Mouse (Mus musculus) forebrain, embryonic 10.5 days (tissue): ENCODE results near the gene Slc25a28. TPM values are rescaled to one million over a fixed set of nuclear protein-coding genes. Genes with fewer than 3 reads are reported as not detected.
A peak's percentile ranks its signal among the peaks of the same experiment; 100 is the strongest.

Experiments used
- DNase-seq: peaks from one replicate; pipeline ENCODE4 v3.0.0-alpha.2; 2017; ENCODE audit warnings: low spot score; ENCODE audit errors: extremely low spot score
- H3K27ac ChIP-seq: fragments of 300-500 bp; sonication (generic); 2 replicates; pipeline ENCODE4 v1.5.1; 2016; ENCODE audit warnings: mild to moderate bottlenecking
- H3K27me3 ChIP-seq: fragments of 300-500 bp; sonication (generic); 2 replicates; pipeline ENCODE4 v1.6.1; 2016; ENCODE audit warnings: mild to moderate bottlenecking; ENCODE audit not compliant: poor library complexity, severe bottlenecking
- H3K36me3 ChIP-seq: fragments of 300-500 bp; sonication (generic); replicated peaks from 2 replicates; pipeline ENCODE4 v1.6.1; 2016; ENCODE audit warnings: mild to moderate bottlenecking, moderate library complexity
- H3K4me1 ChIP-seq: fragments of 300-500 bp; sonication (generic); 2 replicates; pipeline ENCODE4 v1.6.1; 2016
- H3K4me3 ChIP-seq: fragments of 300-500 bp; sonication (generic); 2 replicates; pipeline ENCODE4 v1.5.1; 2016; ENCODE audit warnings: mild to moderate bottlenecking, moderate library complexity
- H3K9me3 ChIP-seq: fragments of 300-500 bp; sonication (generic); 2 replicates; pipeline ENCODE4 v1.6.1; 2016; ENCODE audit warnings: mild to moderate bottlenecking, moderate library complexity
- whole genome bisulfite sequencing: fragments of 180-500 bp; shearing (Covaris S2); methylation state at CpG from one replicate; pipeline ENCODE4 v1.1.7; 2016; 5-methylcytosine and 5-hydroxymethylcytosine counted together
- microRNA-seq: library from miRNA; unstranded; fragments of <30 nt; microRNA quantifications from one replicate; pipeline ENCODE4, GENCODE M21; 2017
- polyA plus RNA-seq: library from polyadenylated mRNA; unstranded; fragments of >200 nt; fragmentation: Nextera tagmentation; extraction: Ambion mirVana; gene quantifications from 2 replicates; pipeline ENCODE4 v1.2.1, GENCODE M21; 2016

The Slc25a28 gene
- polyA plus RNA-seq, 1 experiment from 2014 or later: 12.4 TPM

DNA sequence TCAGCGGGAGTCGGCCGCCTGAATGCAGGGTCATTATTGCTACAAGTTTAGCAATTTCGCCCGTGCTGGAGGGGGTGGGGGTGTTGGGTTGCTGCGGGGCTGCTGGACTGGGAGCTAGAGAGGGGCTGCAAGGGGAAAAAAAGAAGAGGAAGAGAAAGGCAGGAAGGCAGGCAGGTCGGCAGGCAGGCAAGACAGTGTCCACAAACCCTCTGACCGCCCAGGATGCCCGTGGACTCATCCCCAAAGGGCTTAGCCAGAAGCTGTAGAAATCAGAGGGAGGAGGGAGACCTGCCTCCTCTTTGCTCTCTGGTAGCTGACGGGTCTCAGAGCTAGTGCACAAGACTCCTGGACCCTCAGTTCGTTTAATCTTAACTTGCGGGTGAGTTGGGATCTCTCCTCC is 57.8 kb downstream of the Slc25a28 start:
- peaks cover 83% of the 10 kb centered on the region for H3K4me1 ChIP-seq
- H3K27ac ChIP-seq: peak overlapping the region; percentile 85
- under 1% methylated on average over 12 of the region's 12 CpGs for WGBS
- no peaks in the 10 kb centered on the region for H3K9me3 ChIP-seq
- peaks cover 100% of the 10 kb centered on the region for H3K27me3 ChIP-seq
- DNase-seq: no peak
- H3K36me3 ChIP-seq: no peaks in the 10 kb centered on the region
- peak overlapping the region; percentile 53 for H3K4me3 ChIP-seq

DNA sequence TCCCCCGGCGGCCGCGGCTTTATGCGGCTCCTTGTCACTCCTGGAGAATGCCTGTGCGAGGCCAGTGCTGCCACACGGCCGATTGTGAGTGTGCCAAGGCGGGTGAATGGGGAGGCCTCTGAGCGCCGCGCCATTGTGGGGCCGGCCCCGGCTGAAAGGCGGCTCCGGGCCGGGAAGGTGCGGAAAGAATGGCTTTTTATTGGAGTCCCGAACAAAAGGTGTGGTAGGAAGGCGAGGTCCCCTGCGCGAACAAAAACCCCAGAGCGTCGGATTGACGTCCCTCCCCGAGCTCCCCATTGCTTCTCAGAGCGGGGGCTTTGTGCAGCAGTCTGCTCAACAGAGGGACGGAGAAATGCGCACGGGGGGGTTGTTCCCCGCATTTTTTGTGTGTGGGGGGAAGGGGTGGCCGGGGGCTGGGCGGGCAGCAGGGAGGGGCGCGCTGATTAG is 58.2 kb downstream of the Slc25a28 start:
- under 1% methylated on average over 35 of the region's 35 CpGs for WGBS
- peak; percentile 86 for DNase-seq
- Histone ChIP-seq H3K4me1 (peaks cover 87% of the 10 kb centered on the region), H3K9me3 (no peaks in the 10 kb centered on the region), H3K4me3 (peak overlapping the region; percentile 53), H3K36me3 (no peaks in the 10 kb centered on the region), H3K27me3 (peaks cover 100% of the 10 kb centered on the region), H3K27ac (peak overlapping the region; percentile 85)

DNA sequence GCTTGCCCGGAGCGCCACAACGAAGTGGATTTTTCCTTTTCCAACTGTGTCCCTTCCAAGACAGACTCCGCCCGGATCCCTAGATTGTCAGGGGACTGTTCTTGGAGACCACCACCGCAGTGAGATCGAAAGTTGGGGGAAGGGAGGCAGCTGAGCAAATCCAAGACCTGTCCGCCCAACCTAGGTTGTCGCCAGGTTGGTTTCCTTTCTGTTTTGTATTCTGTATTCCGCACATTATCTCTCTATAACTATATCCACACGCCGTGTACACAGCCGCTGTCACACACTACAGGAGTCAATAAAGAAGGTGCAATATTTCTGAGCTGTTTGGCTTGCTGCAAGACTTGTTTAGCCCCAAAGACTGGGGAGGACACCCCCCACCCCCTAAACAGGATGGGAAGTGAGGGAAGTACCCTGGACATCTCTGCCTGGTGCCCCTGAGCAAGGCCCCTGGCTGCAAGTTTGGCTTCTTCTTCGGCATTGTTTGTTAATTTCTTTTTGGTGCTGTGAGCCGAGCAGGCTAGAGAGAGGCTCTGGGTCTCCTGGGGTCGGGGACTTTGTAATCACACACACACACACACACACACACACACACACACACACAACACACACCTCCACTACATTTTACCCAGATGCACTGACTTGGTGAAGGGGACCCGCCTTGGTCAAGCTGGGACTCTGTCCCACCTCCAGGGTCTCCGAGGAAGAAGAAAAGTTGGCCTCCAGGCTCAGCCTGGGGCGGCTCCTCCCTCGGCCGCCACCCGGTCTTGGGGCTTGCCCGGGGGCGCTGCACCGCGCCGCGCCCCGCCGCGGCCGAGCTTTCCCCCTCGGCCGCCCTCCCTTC is 58.9 kb downstream of the Slc25a28 start:
- H3K9me3 ChIP-seq: no peaks in the 10 kb centered on the region
- WGBS: under 1% methylated on average over 34 of the region's 34 CpGs
- H3K4me3 ChIP-seq: peak overlapping the region; percentile 53
- H3K4me1 ChIP-seq: peaks cover 94% of the 10 kb centered on the region
- peak overlapping the region; percentile 85 for H3K27ac ChIP-seq
- H3K27me3 ChIP-seq: peaks cover 100% of the 10 kb centered on the region
- DNase-seq: peak; percentile 58
- no peaks in the 10 kb centered on the region for H3K36me3 ChIP-seq

DNA sequence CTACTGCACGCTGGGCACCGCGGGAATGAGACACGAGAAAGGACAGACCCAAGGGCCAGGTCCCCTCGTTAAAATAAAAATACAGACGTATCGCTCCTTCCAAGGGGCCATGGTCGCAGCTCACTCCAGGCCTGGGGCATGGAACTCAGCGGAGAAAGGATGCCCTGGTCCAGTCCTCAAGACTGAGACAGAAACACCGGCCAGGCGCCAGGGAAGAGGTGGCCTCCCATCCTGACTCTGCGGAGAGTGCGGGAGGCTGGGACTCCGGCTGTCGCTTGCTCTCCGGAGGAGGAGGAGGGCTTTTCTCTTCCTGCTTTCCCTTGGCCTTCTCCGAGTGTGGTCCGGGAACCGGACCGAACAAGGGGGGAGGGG is 59.6 kb downstream of the Slc25a28 start:
- peaks cover 100% of the 10 kb centered on the region for H3K27me3 ChIP-seq
- under 1% methylated on average over 20 of the region's 20 CpGs for WGBS
- H3K4me1 ChIP-seq: peaks cover 97% of the 10 kb centered on the region
- H3K4me3 ChIP-seq: peak overlapping the region; percentile 53
- H3K36me3 ChIP-seq: no peaks in the 10 kb centered on the region
- no peak for DNase-seq
- peak overlapping the region; percentile 85 for H3K27ac ChIP-seq
- no peaks in the 10 kb centered on the region for H3K9me3 ChIP-seq

DNA sequence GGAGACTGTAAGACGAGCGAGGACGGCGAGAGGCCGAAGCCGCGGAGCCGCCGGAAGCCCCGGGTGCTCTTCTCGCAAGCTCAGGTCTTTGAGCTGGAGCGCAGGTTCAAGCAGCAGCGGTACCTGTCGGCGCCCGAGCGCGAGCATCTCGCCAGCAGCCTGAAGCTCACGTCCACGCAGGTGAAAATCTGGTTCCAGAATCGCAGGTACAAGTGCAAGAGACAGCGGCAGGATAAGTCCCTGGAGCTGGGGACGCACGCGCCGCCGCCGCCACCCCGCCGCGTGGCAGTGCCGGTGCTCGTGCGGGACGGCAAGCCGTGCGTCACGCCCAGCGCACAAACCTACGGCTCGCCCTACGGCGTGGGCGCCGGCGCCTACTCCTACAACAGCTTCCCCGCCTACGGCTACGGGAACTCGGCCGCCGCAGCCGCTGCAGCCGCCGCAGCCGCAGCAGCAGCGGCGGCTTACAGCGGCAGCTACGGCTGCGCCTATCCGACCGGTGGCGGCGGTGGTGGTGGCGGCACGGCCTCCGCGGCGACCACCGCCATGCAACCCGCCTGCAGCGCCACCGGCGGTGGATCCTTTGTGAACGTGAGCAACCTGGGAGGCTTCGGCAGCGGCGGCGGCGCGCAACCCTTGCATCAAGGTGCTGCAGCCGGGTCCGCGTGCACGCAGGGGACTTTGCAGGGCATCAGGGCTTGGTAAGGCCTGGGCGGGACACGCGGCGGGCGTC is 60.2 kb downstream of the Slc25a28 start:
- under 1% methylated on average over 92 of the region's 92 CpGs for WGBS
- Histone ChIP-seq H3K9me3 (no peaks in the 10 kb centered on the region), H3K4me3 (peak overlapping the region; percentile 53), H3K27ac (peak overlapping the region; percentile 85), H3K27me3 (peaks cover 100% of the 10 kb centered on the region), H3K4me1 (peaks cover 97% of the 10 kb centered on the region), H3K36me3 (no peaks in the 10 kb centered on the region)
- DNase-seq: peak; percentile 65

Small RNA genes lying within 50 kb of the gene (microRNA-seq; reads per million reads assigned to microRNA genes)
- not detected for gene Gm22646

Other genes starting within 250 kb of the Slc25a28 start
- 0.31 and 0.36 TPM in 2 replicates for gene Cnnm1, start 234.4 kb downstream of the Slc25a28 start, polyA plus RNA-seq
- gene Got1, start 150.3 kb downstream of the Slc25a28 start, polyA plus RNA-seq: 57.5 and 63.9 TPM in 2 replicates
- gene Nkx2-3, start 62.6 kb downstream of the Slc25a28 start, polyA plus RNA-seq: 2.4 TPM in 2 replicates
- gene Entpd7, start 14.8 kb upstream of the Slc25a28 start, polyA plus RNA-seq: 8.6 and 8.8 TPM in 2 replicates
- gene Cutc, start 78.1 kb upstream of the Slc25a28 start, polyA plus RNA-seq: 15.0 and 16.3 TPM in 2 replicates
- 15.1 and 15.7 TPM in 2 replicates for gene Cox15, start 78.1 kb upstream of the Slc25a28 start, polyA plus RNA-seq
- gene Abcc2, start 107.3 kb upstream of the Slc25a28 start, polyA plus RNA-seq: not detected in 2 replicates